Mouse (Mus musculus) E14TG2a.4 (cell line): ENCODE data around the gene Cd164.

Source experiments
- CTCF ChIP-seq: conservative IDR thresholded peaks from 2 replicates; pipeline ENCODE4 v1.5.1; 2014; ENCODE audit warnings: low read length
- NANOG ChIP-seq: IDR thresholded peaks from 2 replicates; pipeline ENCODE4 v1.6.1; 2014; ENCODE audit warnings: borderline replicate concordance, low read length, mixed read lengths

GRCm38 (mm10) chr10:41476171-41477017, 42.8 kb upstream of the Cd164 start, which contains the start of gene Mical1:
- TF ChIP-seq CTCF: no peak
- TF ChIP-seq NANOG: no peak
